Mouse (Mus musculus): ENCODE measurements around the gene Arhgef1.

DNA sequence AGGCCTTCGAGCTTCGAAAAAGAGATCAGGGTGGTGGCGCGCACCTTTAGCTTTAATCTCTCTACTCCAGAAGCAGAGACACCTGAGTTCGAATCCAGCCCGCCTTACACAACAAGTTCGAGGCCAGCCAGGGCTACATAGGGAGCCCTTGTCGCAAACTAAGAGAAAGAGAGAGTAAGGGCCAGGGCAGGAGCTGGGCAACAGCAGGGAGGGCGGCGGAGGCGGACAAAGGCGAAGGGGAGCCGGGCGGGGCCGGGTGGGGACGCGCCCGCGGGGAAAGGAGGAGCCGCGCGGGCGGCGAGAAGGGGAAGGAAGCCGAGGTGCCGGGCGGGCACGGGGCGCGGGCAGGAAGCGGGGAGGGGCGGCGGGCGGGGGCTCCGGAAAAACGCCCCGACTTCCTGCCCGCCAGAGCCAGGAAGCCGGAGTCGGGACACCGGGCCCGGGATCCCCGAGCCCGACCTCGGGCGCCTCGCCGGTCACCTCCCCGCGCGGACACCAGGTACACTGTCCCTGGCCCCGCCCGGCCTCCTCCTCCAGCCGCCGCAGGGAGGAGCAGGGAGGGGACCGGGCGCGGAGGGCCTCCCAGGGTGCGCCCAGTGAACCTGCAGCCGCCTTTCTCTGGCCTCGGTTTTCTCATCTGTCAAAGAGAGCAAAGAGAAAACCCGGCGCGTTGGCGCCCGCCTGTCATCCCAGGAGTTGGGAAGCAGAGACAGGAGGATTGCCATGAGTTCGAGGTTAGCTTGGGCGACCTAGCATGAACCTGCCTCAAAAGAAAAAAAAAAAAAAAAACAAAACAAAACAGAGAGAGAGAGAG, at the start of gene Arhgef1:
- TF ChIP-seq GATA1 (IDR thresholded peaks at IDR 0.05; ENCODE audit: low read length) (no peak), TAL1 (IDR thresholded peaks at IDR 0.05; ENCODE audit: low read length) (no peak)

Measured in erythroblast, embryonic 14.5 days (primary cell).